Mouse (Mus musculus) T-helper 1 cell (primary cell): ENCODE measurements around the gene Nlrp4f.

Source experiments
- in situ Hi-C: fragments of 300-600 bp; cut with MboI, MseI; formaldehyde crosslinking; loops from one replicate; pipeline ENCODE4 v1.15.1; 2025; ENCODE audit warnings: high pct_unique_total_duplicates

Gene Nlrp4f

DNA sequence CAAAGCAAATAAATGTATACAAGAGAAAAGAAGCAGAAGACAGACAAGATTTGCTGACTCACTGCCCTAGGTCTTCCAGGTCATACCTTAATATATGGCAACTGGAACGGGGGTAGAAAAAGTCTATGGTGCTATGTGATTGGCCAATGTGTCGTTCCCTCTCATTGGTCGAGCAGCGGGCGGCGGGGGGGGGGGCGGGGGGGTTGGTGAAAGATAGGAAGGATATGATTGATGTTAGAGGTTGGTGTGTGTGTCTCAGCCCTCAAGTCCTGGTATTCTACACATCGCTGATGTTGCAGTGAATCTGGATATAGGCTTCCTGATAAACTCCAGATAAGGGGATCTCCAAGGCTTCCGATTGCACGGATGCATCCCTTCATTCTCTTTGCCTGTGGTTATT lies at the start of gene Nlrp4f:
TSS of gene Nlrp4f (minus strand) at position 101 of the 400 bp plus-strand sequence.
- in situ Hi-C loops: no loop called here

DNA sequence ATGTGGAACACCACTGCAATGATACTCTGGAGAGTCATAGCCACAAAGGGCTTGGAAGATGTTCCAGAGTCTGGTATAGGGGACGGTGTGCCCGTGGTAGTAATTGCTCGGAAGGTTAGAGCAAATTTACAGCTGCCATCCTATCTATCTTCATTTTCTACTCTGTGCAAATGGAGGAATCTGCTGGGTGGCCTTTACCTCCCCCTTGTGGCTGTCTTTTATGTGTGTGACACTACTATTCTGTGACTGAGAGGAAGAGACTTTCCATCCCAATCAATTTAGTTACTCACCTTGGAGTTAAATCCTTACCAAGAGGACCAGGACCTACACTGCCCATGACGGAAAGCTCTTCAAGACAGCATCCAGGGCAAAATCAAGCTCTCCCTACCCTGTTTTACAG lies 37.5 kb upstream of the Nlrp4f start:
- in situ Hi-C loops: loop anchor here (10.0 to 25.0 kb wide), 3 partner anchors 138 to 1681 kb away; partner anchors contain the start of genes Habp4, Ptch1 and Zfp367

DNA sequence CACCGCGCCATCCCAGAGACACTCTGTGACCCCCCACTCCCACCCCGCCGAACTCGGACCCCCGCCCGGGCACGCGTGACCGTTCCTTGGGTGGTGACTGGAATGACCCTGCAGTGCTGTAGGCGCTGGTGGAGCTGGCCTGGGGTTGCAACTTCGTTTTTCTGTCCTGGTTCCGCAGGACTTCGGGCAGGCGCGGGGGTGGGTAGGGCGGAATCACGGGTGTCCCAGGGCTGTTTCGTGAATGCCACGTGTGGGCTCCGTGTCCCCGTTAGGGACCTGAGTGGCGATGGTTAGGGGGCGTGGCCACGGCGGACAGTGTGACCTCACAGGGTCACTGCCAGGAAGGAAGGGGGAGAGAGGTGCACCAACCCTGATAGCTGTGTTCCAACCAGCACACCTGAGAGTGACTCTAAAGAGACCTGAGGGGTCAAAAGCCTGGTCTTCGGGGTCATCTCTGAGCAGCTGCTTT lies 36.6 kb upstream of the Nlrp4f start:
- in situ Hi-C loops: loop anchor here (10.0 to 25.0 kb wide), 3 partner anchors 138 to 1680 kb away; partner anchors contain the start of genes Habp4, Ptch1 and Zfp367

DNA sequence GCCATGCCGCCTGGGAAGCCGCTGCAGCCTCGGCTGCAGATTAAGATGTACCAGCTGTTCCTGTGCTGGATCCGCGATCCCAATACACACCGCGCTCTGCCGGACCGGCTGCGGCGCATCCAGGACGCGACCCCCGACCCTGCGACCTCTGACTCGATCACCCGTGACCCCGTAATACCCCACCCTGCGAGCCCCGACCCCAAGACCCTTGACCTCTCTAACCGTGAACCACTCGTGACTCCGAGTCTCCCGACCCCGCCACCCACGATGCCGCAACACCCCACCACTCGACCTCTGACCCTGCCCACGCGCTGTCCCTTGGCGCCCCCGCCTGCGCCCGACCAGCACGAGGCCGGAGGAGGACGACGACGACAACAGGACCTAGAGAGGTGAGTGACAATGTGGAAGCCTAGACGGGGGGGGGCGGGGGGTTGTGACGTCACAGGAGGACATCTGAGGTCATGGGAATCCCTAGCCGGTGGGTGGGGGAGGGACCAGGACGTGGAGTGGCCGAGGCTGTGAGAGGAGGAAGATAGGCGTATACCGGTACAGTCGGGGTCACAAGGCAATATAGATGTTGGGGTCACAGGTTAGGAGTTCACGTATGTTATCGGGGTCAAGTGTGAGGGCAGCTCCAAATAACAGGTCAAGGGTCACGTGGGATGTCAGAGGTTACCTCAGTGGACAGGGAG lies 36.0 kb upstream of the Nlrp4f start:
- in situ Hi-C loops: loop anchor here (10.0 to 25.0 kb wide), 3 partner anchors 137 to 1679 kb away; partner anchors contain the start of genes Habp4, Ptch1 and Zfp367

DNA sequence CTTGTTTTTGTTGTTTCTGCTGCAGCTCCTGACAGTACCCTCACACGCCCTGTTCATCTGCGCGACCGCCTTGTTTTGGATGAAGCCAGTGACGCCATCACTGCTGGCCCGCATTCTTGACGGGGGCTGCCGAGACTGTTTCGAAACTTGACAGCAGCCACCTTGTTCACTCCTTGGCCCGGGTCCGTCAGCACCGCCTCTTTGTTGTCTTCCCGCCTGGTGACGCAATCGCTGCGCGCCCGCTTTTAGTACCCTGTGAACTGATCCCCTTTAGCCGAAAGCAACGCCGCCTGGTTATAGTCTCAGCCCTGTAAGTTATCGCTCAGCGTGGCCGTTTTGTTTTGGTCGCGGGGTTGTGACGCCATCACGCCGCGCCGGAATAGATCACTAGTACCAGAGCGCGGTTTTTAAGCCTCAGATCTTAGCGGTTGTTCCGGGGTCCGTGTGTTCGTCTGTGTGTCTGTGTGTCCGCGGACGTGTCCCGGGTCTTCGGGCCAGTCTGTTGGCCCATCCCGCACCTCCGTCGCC lies 35.4 kb upstream of the Nlrp4f start:
- in situ Hi-C loops: loop anchor here (10.0 to 25.0 kb wide), 3 partner anchors 136 to 1679 kb away; partner anchors contain the start of genes Habp4, Ptch1 and Zfp367

DNA sequence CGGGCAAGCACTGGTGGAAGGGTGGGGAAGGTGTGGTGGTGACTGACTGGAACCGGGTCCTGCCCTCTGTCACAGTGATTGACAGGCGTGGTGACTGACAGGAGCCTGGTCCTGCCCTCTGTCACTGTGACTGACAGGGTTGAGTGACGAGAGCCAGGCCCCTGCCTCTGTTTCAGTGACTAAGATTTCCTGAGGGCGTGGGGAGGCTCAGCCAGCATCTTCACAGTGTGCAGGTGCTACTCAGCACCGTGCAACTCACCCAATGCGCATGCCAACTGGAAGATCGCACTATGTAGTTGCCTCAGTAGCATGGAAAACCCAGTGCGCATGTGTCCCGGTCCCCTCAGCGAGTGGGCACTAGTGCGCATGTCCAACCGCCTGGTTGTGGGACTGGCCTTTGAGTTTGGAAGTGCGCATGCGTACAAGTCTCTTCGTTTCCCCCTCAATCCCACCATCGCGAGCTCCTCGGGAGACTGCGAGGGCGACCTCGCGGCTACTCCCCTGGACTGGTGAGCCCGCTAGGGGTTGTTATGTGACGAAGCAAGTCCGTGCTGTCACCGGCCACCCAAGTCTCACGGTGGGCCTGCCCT lies 34.8 kb upstream of the Nlrp4f start:
- in situ Hi-C loops: loop anchor here (10.0 to 25.0 kb wide), 3 partner anchors 136 to 1678 kb away; partner anchors contain the start of genes Habp4, Ptch1 and Zfp367

DNA sequence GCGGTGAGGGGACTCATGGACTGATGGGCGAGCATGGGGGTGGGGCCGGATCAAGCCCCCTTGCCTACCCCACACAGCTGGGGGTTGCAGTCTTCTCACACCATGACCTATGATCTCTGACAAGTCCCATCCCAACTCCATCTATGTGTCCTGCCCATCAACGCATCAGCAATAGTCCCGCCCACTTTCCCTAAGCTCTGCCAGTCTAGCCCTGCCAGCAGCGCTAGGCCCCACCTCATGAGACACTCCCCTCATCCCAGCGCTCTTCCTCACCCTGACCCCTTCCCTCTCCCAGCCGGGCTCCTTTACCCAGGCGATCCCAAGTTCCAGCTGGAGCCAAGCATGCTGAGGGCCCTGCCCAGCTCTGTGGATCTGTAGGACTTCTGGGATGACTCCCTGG lies 31.4 kb upstream of the Nlrp4f start:
- in situ Hi-C loops: loop anchor here (10.0 to 25.0 kb wide), 3 partner anchors 802 to 1675 kb away; partner anchors contain the start of genes Cdk20, Habp4, Ptch1 and Zfp367

DNA sequence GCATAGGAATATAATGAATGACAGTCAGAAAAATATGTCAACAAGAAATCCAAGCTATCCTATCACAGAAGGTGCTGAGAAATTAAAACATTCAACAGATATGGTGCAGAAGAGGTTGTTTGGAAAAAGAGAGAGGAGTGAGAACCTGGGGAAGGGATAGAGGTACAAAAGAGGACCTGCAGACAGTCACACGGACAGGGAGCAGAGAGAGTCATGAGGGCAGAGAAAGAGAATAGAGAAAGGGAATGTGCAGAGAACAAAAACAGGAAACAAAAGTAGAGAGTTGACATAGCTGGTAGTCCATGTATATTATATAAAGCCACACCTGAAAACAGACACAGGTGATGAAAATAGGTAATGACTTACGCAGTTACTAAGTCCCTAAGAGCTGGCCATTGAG lies 20.9 kb upstream of the Nlrp4f start:
- in situ Hi-C loops: loop anchor here (25.0 kb wide), 2 partner anchors 1064 to 1664 kb away; partner anchors contain the start of genes Habp4, Ptch1 and Zfp367

DNA sequence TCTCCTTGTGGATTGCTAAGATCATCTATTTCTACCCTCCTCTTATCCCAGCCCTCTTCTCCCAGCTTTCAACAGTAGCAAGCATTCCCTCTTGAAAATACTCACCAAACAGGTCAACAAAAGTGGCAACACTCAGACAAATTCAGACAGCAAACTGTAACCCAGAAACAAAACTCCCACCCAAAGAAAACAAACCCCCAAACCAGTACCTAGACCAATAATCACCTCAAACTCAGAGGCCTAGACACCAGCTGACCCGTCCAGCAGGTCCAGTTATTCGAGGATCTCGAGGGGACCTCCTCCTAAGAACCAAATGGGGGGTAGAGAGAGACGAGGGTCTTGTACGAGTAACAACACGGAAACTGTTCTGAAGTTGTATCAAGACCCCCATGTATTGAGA lies 20.2 kb upstream of the Nlrp4f start:
- in situ Hi-C loops: loop anchor here (25.0 kb wide), 2 partner anchors 1064 to 1664 kb away; partner anchors contain the start of genes Habp4, Ptch1 and Zfp367

DNA sequence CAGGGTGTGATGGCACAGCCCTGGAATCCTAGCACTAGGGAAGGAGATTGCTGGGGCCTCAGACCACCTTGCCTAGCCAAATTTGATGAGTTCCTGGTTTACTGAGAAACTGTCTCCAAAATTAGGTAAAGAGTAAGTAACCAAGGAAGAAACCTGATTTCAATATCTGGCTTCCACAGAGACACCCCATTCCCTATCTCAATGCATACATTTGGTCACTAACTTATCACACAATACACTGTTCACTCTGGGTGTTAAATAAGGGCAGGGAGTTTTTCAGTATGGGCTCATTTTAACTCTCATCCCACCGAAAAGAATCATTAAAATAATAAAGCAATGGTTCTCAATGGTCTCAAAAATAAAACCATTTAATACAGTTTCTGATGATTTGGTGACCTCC lies 5.1 kb downstream of the Nlrp4f start:
- in situ Hi-C loops: no loop called here

DNA sequence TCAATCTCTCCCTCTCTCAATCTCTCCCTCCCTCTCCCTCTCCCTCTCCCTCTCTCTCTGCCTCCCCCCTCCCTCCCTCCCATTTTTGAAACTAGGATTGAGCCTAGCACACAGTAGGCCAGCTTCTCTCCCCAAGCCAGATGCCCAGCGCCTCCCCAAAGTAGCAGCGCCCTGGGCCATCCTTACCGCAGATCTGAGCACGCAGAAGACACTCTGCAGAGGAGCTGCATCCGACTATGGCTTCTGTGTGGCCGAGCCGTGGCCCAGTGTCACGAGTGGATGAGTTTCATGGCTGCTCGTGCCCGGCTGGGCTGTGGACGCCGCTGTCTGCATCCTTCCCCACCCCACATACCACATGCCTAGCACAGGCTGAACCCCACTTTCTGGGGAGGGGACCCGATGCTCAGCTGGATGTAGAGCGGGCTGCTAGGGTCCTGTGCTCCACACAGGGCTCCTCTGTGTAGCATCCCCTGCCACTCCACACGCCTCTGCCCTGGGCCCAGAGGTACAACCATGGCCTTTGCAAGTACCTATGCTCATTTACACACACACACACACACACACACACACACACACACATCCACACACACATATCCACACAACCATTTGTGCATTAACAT lies 29.2 kb downstream of the Nlrp4f start:
- in situ Hi-C loops: no loop called here

DNA sequence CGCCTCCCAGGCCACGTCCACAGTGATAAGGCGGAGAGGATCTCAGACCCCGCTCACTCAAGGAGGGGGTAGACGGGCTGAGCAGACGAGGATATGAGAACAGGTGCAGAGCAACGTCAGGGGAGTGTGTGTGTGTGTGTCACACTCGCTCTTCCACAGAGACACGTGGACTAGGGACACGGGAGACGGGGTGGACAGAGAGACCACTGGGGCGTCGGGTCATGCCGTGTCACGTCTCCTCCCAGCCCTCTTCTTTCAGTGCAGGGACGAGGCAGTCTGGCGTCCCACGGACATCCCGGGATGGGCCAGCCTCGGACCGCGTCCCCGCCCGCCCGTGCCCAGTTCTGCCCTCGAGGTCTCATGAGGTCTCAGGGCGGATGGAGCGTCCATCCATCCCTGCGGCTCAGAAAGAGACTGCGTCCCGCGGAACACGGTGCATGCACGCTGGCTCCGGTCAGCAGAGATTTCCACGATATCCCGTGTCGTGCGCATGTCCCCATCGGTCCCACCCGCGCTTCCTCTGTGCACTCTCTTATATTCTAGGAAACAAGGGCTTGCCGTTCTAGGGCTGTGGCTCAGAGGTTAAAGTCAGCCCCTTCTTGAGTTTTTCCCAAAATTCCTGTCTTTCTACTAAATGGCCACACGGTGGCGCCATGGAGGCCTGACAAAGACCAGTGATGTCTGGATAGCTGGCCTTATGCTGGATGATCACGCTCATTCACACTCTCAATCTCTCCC lies 29.9 kb downstream of the Nlrp4f start:
- in situ Hi-C loops: no loop called here

DNA sequence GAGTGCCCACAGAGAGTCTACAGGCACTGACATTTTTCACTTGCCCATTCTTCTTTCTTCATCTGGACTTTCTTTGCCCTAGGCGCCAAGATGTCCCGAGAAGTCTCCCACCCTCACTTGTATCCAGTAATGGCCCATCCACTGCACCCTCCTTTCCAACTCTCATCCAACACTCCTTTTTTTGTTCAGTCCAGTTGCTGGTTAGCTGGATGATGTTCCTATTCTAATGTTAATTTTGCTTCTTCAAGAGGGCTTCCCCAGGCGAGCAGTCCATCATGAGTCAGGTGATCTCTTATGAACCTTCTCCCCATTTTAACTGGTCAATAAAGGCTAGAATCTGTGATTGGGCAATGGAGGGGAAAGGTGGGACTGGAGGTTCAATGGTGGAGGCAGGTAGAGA lies 31.7 kb downstream of the Nlrp4f start:
- in situ Hi-C loops: no loop called here

DNA sequence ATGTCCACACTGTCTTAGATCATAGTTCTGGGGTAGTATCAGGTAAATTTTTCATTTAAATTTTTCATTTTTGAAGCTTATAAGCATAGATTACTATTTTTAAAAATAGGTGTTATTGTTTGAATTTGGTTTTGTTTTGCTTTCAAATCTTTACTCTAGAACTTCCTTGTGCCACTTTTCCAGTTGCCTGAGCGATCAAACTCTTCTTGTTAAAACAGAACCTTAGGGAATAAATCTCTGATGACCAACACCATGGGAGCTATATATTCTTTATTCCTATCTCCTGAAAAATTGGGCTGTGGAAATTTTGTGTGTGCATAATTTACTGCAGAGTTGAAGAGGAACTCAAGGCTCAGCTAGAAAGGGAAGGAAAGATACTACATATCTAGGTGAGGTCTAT lies 55.8 kb downstream of the Nlrp4f start, which contains the start of gene Olfr466:
TSS of gene Olfr466 (plus strand) at position 301 of the 400 bp plus-strand sequence.
- in situ Hi-C loops: no loop called here

DNA sequence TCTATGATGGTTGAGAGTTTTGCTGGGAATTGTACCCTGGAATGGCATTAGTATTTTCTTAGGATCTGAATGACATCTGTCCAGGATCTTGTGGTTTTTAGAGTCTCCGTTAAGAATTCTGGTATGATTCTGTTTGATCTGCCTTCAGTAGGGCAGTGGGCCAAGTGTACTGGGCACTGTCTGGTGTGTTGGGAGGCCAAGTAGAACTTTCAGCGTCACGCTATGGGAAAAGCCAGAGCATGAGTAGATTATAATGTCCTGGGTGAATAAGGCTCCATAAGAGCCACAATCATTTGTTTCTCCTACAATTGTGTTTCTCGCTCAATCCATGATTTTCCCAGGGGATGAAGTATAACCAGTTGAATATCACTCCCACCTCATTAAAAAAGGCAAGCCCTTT lies 68.0 kb downstream of the Nlrp4f start, which contains the start of gene Olfr465-ps1:
TSS of gene Olfr465-ps1 (plus strand) at position 301 of the 400 bp plus-strand sequence.
- in situ Hi-C loops: no loop called here
